Mouse (Mus musculus) intestine, postnatal 0 days (tissue): ENCODE data around the gene Ccdc153. TPM values are rescaled to one million over a fixed set of nuclear protein-coding genes. Genes with fewer than 3 reads are reported as not detected.

ENCODE experiments used
- ATAC-seq: fragments of 200-750 bp; cut with Nextera tagmentation; 2 replicates; pipeline ENCODE4 v1.8.0; 2017; ENCODE audit warnings: mild to moderate bottlenecking, moderate TSS enrichment, moderate library complexity
- H3K27ac ChIP-seq: fragments of 300-500 bp; sonication (generic); 2 replicates; pipeline ENCODE4 v1.5.1; 2014; ENCODE audit warnings: mild to moderate bottlenecking, low read depth, low read length, moderate library complexity
- H3K27me3 ChIP-seq: fragments of 300-500 bp; sonication (generic); replicated peaks from 2 replicates; pipeline ENCODE4 v1.6.1; 2014; ENCODE audit warnings: low read length, mixed read lengths; ENCODE audit not compliant: control insufficient read depth, insufficient read depth
- H3K36me3 ChIP-seq: fragments of 300-500 bp; sonication (generic); 2 replicates; pipeline ENCODE4 v1.6.1; 2014; ENCODE audit warnings: mild to moderate bottlenecking, moderate library complexity; ENCODE audit not compliant: control insufficient read depth, insufficient read depth
- H3K4me1 ChIP-seq: fragments of 300-500 bp; sonication (generic); replicated peaks from 2 replicates; pipeline ENCODE4 v1.6.1; 2014; ENCODE audit warnings: antibody characterized with exemption, low read length, mixed read lengths; ENCODE audit not compliant: control insufficient read depth, insufficient read depth
- H3K4me2 ChIP-seq: fragments of 300-500 bp; sonication (generic); replicated peaks from 2 replicates; pipeline ENCODE4 v1.6.1; 2014; ENCODE audit warnings: low read depth, mild to moderate bottlenecking, moderate library complexity
- H3K4me3 ChIP-seq: fragments of 300-500 bp; sonication (generic); 2 replicates; pipeline ENCODE4 v1.5.1; 2014; ENCODE audit warnings: low read depth, low read length
- H3K9ac ChIP-seq: fragments of 300-500 bp; sonication (generic); 2 replicates; pipeline ENCODE4 v1.6.1; 2014; ENCODE audit warnings: mild to moderate bottlenecking, low read depth, low read length
- H3K9me3 ChIP-seq: fragments of 300-500 bp; sonication (generic); 2 replicates; pipeline ENCODE4 v1.6.1; 2016; ENCODE audit warnings: mixed run types; ENCODE audit not compliant: control insufficient read depth
- CTCF ChIP-seq: sonication (generic); IDR thresholded peaks from 2 replicates; pipeline ENCODE4 v1.5.1; 2016; ENCODE audit warnings: low read depth, mild to moderate bottlenecking, control low read depth, antibody characterized with exemption, moderate library complexity
- WGBS: fragments of 180-500 bp; shearing (Covaris S2); extraction: QIAGEN DNeasy Blood & Tissue Kit; methylation state at CpG from one replicate; pipeline ENCODE4 v1.1.7; 2014; 5-methylcytosine and 5-hydroxymethylcytosine counted together
- polyA plus RNA-seq: library from polyadenylated mRNA; unstranded; fragments of >200 nt; fragmentation: Nextera tagmentation; extraction: Ambion mirVana; gene quantifications from 2 replicates; pipeline ENCODE4 v1.2.1, GENCODE M21; 2015

Ccdc153 gene
- polyA plus RNA-seq, 1 experiment from 2014 or later: not detected

- H3K27ac ChIP-seq: no peak overlapping the region
- WGBS: 59% methylated on average over 4 of the region's 4 CpGs
- H3K36me3 ChIP-seq: no peaks in the 10 kb centered on the region
- no peak overlapping the region for H3K9ac ChIP-seq
- H3K4me2 ChIP-seq: no peak overlapping the region
- H3K27me3 ChIP-seq: no peaks in the 10 kb centered on the region
- no peaks in the 10 kb centered on the region for H3K9me3 ChIP-seq
- H3K4me3 ChIP-seq: no peak overlapping the region
- no peak for ATAC-seq
- TF ChIP-seq CTCF: no peak
- no peaks in the 10 kb centered on the region for H3K4me1 ChIP-seq
These were observed 3.3 kb upstream of the Ccdc153 start for GRCm38 (mm10) chr9:44237128-44237527.

- Histone ChIP-seq H3K4me3 (no peak overlapping the region), H3K9me3 (no peaks in the 10 kb centered on the region), H3K27me3 (no peaks in the 10 kb centered on the region), H3K4me2 (no peak overlapping the region), H3K9ac (no peak overlapping the region), H3K36me3 (no peaks in the 10 kb centered on the region), H3K27ac (no peak overlapping the region), H3K4me1 (no peaks in the 10 kb centered on the region)
- 79% methylated on average over 17 of the region's 17 CpGs for WGBS
- no peak for TF ChIP-seq CTCF
- no peak for ATAC-seq
These were observed 1.8 kb upstream of the Ccdc153 start for GRCm38 (mm10) chr9:44238501-44239190.

- peak; percentile 83 for TF ChIP-seq CTCF
- ATAC-seq: no peak
- Histone ChIP-seq H3K9ac (no peak overlapping the region), H3K4me2 (no peak overlapping the region), H3K27ac (no peak overlapping the region), H3K4me1 (no peaks in the 10 kb centered on the region), H3K9me3 (no peaks in the 10 kb centered on the region), H3K4me3 (no peak overlapping the region), H3K27me3 (no peaks in the 10 kb centered on the region), H3K36me3 (no peaks in the 10 kb centered on the region)
- 7% methylated on average over 5 of the region's 5 CpGs for WGBS
These were observed 1.0 kb upstream of the Ccdc153 start for GRCm38 (mm10) chr9:44239447-44239846.

- no peaks in the 10 kb centered on the region for H3K4me1 ChIP-seq
- 68% methylated on average over 5 of the region's 5 CpGs for WGBS
- ATAC-seq: no peak
- H3K9me3 ChIP-seq: no peaks in the 10 kb centered on the region
- no peak for TF ChIP-seq CTCF
- H3K4me3 ChIP-seq: no peak overlapping the region
- no peaks in the 10 kb centered on the region for H3K27me3 ChIP-seq
- no peak overlapping the region for H3K27ac ChIP-seq
- no peak overlapping the region for H3K4me2 ChIP-seq
- no peaks in the 10 kb centered on the region for H3K36me3 ChIP-seq
- H3K9ac ChIP-seq: no peak overlapping the region
These were observed 435 bp downstream of the Ccdc153 start for GRCm38 (mm10) chr9:44240911-44241310.

- Histone ChIP-seq H3K36me3 (no peaks in the 10 kb centered on the region), H3K4me2 (no peak overlapping the region), H3K4me3 (no peak overlapping the region), H3K4me1 (no peaks in the 10 kb centered on the region), H3K27ac (no peak overlapping the region), H3K27me3 (no peaks in the 10 kb centered on the region), H3K9me3 (no peaks in the 10 kb centered on the region), H3K9ac (no peak overlapping the region)
- no peak for TF ChIP-seq CTCF
- no peak for ATAC-seq
- 62% methylated on average over 9 of the region's 9 CpGs for WGBS
These were observed 942 bp downstream of the Ccdc153 start for GRCm38 (mm10) chr9:44241418-44241817.

GRCm38 (mm10) chr9:44243621-44244020 lies 3.1 kb downstream of the Ccdc153 start:
- Histone ChIP-seq H3K27me3 (no peaks in the 10 kb centered on the region), H3K4me3 (no peak overlapping the region), H3K4me1 (no peaks in the 10 kb centered on the region), H3K9me3 (no peaks in the 10 kb centered on the region), H3K4me2 (no peak overlapping the region), H3K27ac (no peak overlapping the region), H3K36me3 (no peaks in the 10 kb centered on the region), H3K9ac (no peak overlapping the region)
- TF ChIP-seq CTCF: no peak
- 55% methylated on average over 2 of the region's 2 CpGs for WGBS
- ATAC-seq: no peak

GRCm38 (mm10) chr9:44247907-44248306 lies 7.4 kb downstream of the Ccdc153 start:
- Histone ChIP-seq H3K9me3 (no peaks in the 10 kb centered on the region), H3K36me3 (no peaks in the 10 kb centered on the region), H3K27ac (no peak overlapping the region), H3K27me3 (no peaks in the 10 kb centered on the region), H3K4me2 (no peak overlapping the region), H3K4me3 (no peak overlapping the region), H3K9ac (no peak overlapping the region), H3K4me1 (no peaks in the 10 kb centered on the region)
- no peak for TF ChIP-seq CTCF
- WGBS: 47% methylated on average over 6 of the region's 6 CpGs
- no peak for ATAC-seq
